Mouse (Mus musculus) gastrocnemius, postnatal 4 days (tissue): Measurements from ENCODE around the gene Wasf3. TPM values are rescaled to one million over a fixed set of nuclear protein-coding genes. Genes with fewer than 3 reads are reported as not detected.

Source experiments
- total RNA-seq, 2 experiments: library from RNA; stranded (reverse); gene quantifications; 2 replicates each; pipeline ENCODE4 v1.2.3; 2021

Wasf3 gene
- total RNA-seq, 2 experiments from 2014 or later: 1.7 to 2.0 TPM

Other genes with a start within 250 kb of the Wasf3 start
- gene Gm5565, start 224.4 kb upstream of the Wasf3 start, total RNA-seq: not detected
- not detected for gene Gm6309, start 214.3 kb upstream of the Wasf3 start, total RNA-seq
- gene 1700001J03Rik, start 199.7 kb upstream of the Wasf3 start, total RNA-seq: 1 to 10 TPM in 1 of 2 experiments, under 1 TPM in 1; 0.60 to 1.3 TPM
- 10 to 100 TPM; 36.8 to 46.9 TPM for gene Rnf6, start 163.4 kb upstream of the Wasf3 start, total RNA-seq
- gene Cdk8, start 153.8 kb upstream of the Wasf3 start, total RNA-seq: 10 to 100 TPM; 39.0 to 48.2 TPM
- gene Gm6408, start 97.0 kb downstream of the Wasf3 start, total RNA-seq: not detected
- gene Gm6370, start 106.4 kb downstream of the Wasf3 start, total RNA-seq: not detected
- gene 4930449I24Rik, start 117.4 kb downstream of the Wasf3 start, total RNA-seq: not detected
- not detected for gene Gm3402, start 129.1 kb downstream of the Wasf3 start, total RNA-seq
- gene Gm3404, start 140.8 kb downstream of the Wasf3 start, total RNA-seq: not detected
- not detected for gene Gm3409, start 152.7 kb downstream of the Wasf3 start, total RNA-seq
- not detected for gene Gm3415, start 171.2 kb downstream of the Wasf3 start, total RNA-seq
- gene Gpr12, start 200.3 kb downstream of the Wasf3 start, total RNA-seq: not detected